Mouse (Mus musculus): Measurements from ENCODE around the gene Fthl17e. TPM values are rescaled to one million over a fixed set of nuclear protein-coding genes. Genes with fewer than 3 reads are reported as not detected.

Fthl17e gene
- polyA plus RNA-seq, 1 experiment from 2014 or later, result not detected

Other genes starting within 250 kb of the Fthl17e start
- gene Ssxb5, start 229.8 kb upstream of the Fthl17e start, polyA plus RNA-seq (2014; fragmentation: Nextera tagmentation; extraction: Ambion mirVana), result not detected in 2 replicates
- not detected in 2 replicates for gene Gm6592, start 189.5 kb upstream of the Fthl17e start, polyA plus RNA-seq (2014; fragmentation: Nextera tagmentation; extraction: Ambion mirVana)
- gene Gm5751, start 159.2 kb upstream of the Fthl17e start, polyA plus RNA-seq (2014; fragmentation: Nextera tagmentation; extraction: Ambion mirVana), result not detected in 2 replicates
- 34.3 and 39.3 TPM in 2 replicates for gene B630019K06Rik, start 141.1 kb upstream of the Fthl17e start, polyA plus RNA-seq (2014; fragmentation: Nextera tagmentation; extraction: Ambion mirVana)
- not detected in 2 replicates for gene Fthl17b, start 70.5 kb upstream of the Fthl17e start, polyA plus RNA-seq (2014; fragmentation: Nextera tagmentation; extraction: Ambion mirVana)
- gene Fthl17c, start 56.9 kb upstream of the Fthl17e start, polyA plus RNA-seq (2014; fragmentation: Nextera tagmentation; extraction: Ambion mirVana), result not detected in 2 replicates
- gene Fthl17d, start 46.7 kb upstream of the Fthl17e start, polyA plus RNA-seq (2014; fragmentation: Nextera tagmentation; extraction: Ambion mirVana), result not detected in 2 replicates
- gene Fthl17f, start 29.5 kb downstream of the Fthl17e start, polyA plus RNA-seq (2014; fragmentation: Nextera tagmentation; extraction: Ambion mirVana), result not detected in 2 replicates
- gene 4930402K13Rik, start 71.1 kb downstream of the Fthl17e start, polyA plus RNA-seq (2014; fragmentation: Nextera tagmentation; extraction: Ambion mirVana), result not detected in 2 replicates
- gene Lancl3, start 166.4 kb downstream of the Fthl17e start, polyA plus RNA-seq (2014; fragmentation: Nextera tagmentation; extraction: Ambion mirVana), result 4.0 and 5.3 TPM in 2 replicates
- gene Gm14862, start 223.4 kb downstream of the Fthl17e start, polyA plus RNA-seq (2014; fragmentation: Nextera tagmentation; extraction: Ambion mirVana), result not detected in 2 replicates
- 3.6 and 5.0 TPM in 2 replicates for gene Xk, start 239.3 kb downstream of the Fthl17e start, polyA plus RNA-seq (2014; fragmentation: Nextera tagmentation; extraction: Ambion mirVana)

Data from midbrain, embryonic 14.5 days (tissue).